Comparison of ENCODE assay signal across 8 mouse cellular contexts in genomic region chr3:98013401-98014281, GRCm38 (mm10). TPM values are rescaled to one million over a fixed set of nuclear protein-coding genes. Genes with fewer than 3 reads are reported as not detected.
DNase-seq lines count a peak whose midpoint lies in the region; ATAC-seq and TF ChIP-seq lines count a peak whose summit lies in the region.

Gene Notch2 (plus strand): TSS chr3:98013527.

- H3K4me1 ChIP-seq in cortical plate, adult 2 months (ENCODE audit: control insufficient read depth, insufficient read depth, low read length): no peaks in the 10 kb centered on the region

- intact Hi-C loops in left cerebral cortex, postnatal 10 days (cut with DNase I): loop anchor here (5.0 kb wide), 1 partner anchor 71 kb away; no protein-coding TSS in a partner anchor

- peak; percentile 91 for ATAC-seq in activated CD4-positive, CD25-positive, alpha-beta regulatory T cell, adult 4 months
- peak; percentile 89 for ATAC-seq in inflammation-experienced regulatory T-cells, adult 6 months
- peak; percentile 64 for ATAC-seq in megakaryocyte-erythroid progenitor cell, adult 5-6 weeks (replicated peaks; ENCODE audit: low FRiP score, low TSS enrichment, poor library complexity, severe bottlenecking)

- DNase-seq in gastrocnemius, postnatal 10 days: peak; percentile 97
- peak; percentile 92 to 97 for DNase-seq in left cerebral cortex, postnatal 10 days (ENCODE audit: extremely low spot score in 1 of 2, low spot score in 2 of 2)
- DNase-seq in right cerebral cortex, postnatal 25 days: peak; percentile 92
- DNase-seq in urinary bladder, postnatal 4 days (ENCODE audit: low spot score in 2 of 2): peak; percentile 97

- TF ChIP-seq CTCF in cortical plate, adult 2 months (IDR thresholded peaks at IDR 0.05; ENCODE audit: extremely low read depth, insufficient read depth, low read length): no peak

- no peak for TF ChIP-seq POLR2A in cortical plate, adult 2 months (IDR thresholded peaks at IDR 0.05; ENCODE audit: extremely low read depth, insufficient read depth, low read length)

- H3K4me3 ChIP-seq in cortical plate, adult 2 months (ENCODE audit: insufficient read depth, low read length): peak within 1 kb of the TSS; percentile 39

- no peak within 1 kb of the TSS for H3K27ac ChIP-seq in cortical plate, adult 2 months (ENCODE audit: insufficient read depth, low read length)

RNA-seq across cellular contexts. Expression of gene Notch2, which starts in this region (rescaled TPM):
- 10 to 100 TPM; 14.1 to 17.5 TPM for polyA plus RNA-seq in activated CD4-positive, CD25-positive, alpha-beta regulatory T cell, adult 4 months (2017; shearing (Covaris generic))
- polyA plus RNA-seq in cortical plate, adult 2 months (2012; rRNA removed): 6.2 and 6.5 TPM in 2 replicates
- total RNA-seq in gastrocnemius, postnatal 10 days (2021): 10 to 100 TPM; 32.0 to 42.1 TPM
- polyA plus RNA-seq in inflammation-experienced regulatory T-cells, adult 6 months (2017; shearing (Covaris generic)): 10 to 100 TPM; 13.2 to 20.4 (median 15.1) TPM
- 10 to 100 TPM; 15.5 to 17.9 TPM for total RNA-seq in left cerebral cortex, postnatal 10 days (2021)
- total RNA-seq in megakaryocyte-erythroid progenitor cell, adult 5-6 weeks (2014; fragmentation: Nextera tagmentation): 36.0 and 55.9 TPM in 2 replicates
- 33.4 TPM in 2 replicates for total RNA-seq in megakaryocyte-erythroid progenitor cell, adult 5-6 weeks (2017)
